Mouse (Mus musculus) lung, postnatal 0 days (tissue): ENCODE measurements around the gene Spock1. TPM values are rescaled to one million over a fixed set of nuclear protein-coding genes. Genes with fewer than 3 reads are reported as not detected.

Source experiments
- ATAC-seq: fragments of 200-750 bp; cut with Nextera tagmentation; 2 replicates; pipeline ENCODE4 v1.8.0; 2017; ENCODE audit warnings: moderate library complexity
- DNase-seq: peaks from one replicate; pipeline ENCODE4 v3.0.0-alpha.2; 2016; ENCODE audit warnings: low spot score
- H3K27ac ChIP-seq: fragments of 300-500 bp; sonication (generic); 2 replicates; pipeline ENCODE4 v1.5.1; 2014; ENCODE audit warnings: antibody characterized with exemption, mild to moderate bottlenecking, low read length, mixed read lengths
- H3K27me3 ChIP-seq: fragments of 300-500 bp; sonication (generic); replicated peaks from 2 replicates; pipeline ENCODE4 v1.6.1; 2014; ENCODE audit warnings: low read length, mixed read lengths; ENCODE audit not compliant: insufficient read depth
- H3K36me3 ChIP-seq: fragments of 300-500 bp; sonication (generic); 2 replicates; pipeline ENCODE4 v1.6.1; 2014; ENCODE audit warnings: low read length, mixed read lengths; ENCODE audit not compliant: insufficient read depth
- H3K4me1 ChIP-seq: fragments of 300-500 bp; sonication (generic); 2 replicates; pipeline ENCODE4 v1.6.1; 2014; ENCODE audit warnings: antibody characterized with exemption, low read depth, low read length, mixed read lengths; ENCODE audit not compliant: insufficient read depth
- H3K4me2 ChIP-seq: fragments of 300-500 bp; sonication (generic); replicated peaks from 2 replicates; pipeline ENCODE4 v1.6.1; 2014; ENCODE audit warnings: low read depth, mild to moderate bottlenecking, low read length, moderate library complexity, mixed read lengths
- H3K4me3 ChIP-seq: fragments of 300-500 bp; sonication (generic); 2 replicates; pipeline ENCODE4 v1.5.1; 2014; ENCODE audit warnings: low read depth, low read length
- H3K9ac ChIP-seq: fragments of 300-500 bp; sonication (generic); replicated peaks from 2 replicates; pipeline ENCODE4 v1.6.1; 2014; ENCODE audit warnings: low read depth, mild to moderate bottlenecking
- H3K9me3 ChIP-seq: fragments of 300-500 bp; sonication (generic); 2 replicates; pipeline ENCODE4 v1.6.1; 2016; ENCODE audit warnings: low read length, mixed read lengths
- CTCF ChIP-seq: IDR thresholded peaks from 2 replicates; pipeline ENCODE4 v1.5.1; 2016; ENCODE audit warnings: antibody characterized with exemption, mild to moderate bottlenecking
- EP300 ChIP-seq: IDR thresholded peaks from 2 replicates; pipeline ENCODE4 v1.6.1; 2016; ENCODE audit warnings: antibody characterized with exemption, mild to moderate bottlenecking, control low read depth
- WGBS: fragments of 180-500 bp; shearing (Covaris S2); extraction: QIAGEN DNeasy Blood & Tissue Kit; methylation state at CpG from one replicate; pipeline ENCODE4 v1.1.7; 2014; 5-methylcytosine and 5-hydroxymethylcytosine counted together
- polyA plus RNA-seq: library from polyadenylated mRNA; unstranded; fragments of >200 nt; fragmentation: Nextera tagmentation; extraction: Ambion mirVana; gene quantifications from 2 replicates; pipeline ENCODE4 v1.2.1, GENCODE M21; 2015

The Spock1 gene
- polyA plus RNA-seq, 1 experiment from 2014 or later: 0.45 TPM

DNA sequence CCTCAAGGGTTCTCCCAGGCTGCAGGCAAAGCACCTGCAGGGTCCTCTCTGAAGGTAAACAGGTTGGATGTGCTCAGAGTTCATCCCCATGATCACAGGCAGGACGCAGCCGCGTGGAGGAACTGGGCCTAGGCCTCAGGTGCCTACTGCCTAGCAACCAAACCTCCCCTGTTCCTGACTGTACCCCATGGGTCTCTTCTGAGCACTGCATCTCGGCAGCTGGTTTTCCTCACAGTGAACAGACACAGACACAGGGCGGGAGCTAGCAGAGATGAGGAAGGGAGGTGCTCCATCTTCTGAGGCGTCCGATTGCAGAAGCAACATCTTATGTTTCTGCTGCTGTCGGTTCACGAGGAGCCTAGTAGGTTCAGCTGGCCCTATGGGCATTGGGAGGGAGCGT, 30.4 kb downstream of the Spock1 start:
- H3K9me3 ChIP-seq: no peaks in the 10 kb centered on the region
- TF ChIP-seq CTCF (no peak), EP300 (no peak)
- H3K4me3 ChIP-seq: no peak overlapping the region
- no peak overlapping the region for H3K4me2 ChIP-seq
- no peak overlapping the region for H3K27ac ChIP-seq
- no peaks in the 10 kb centered on the region for H3K36me3 ChIP-seq
- no peaks in the 10 kb centered on the region for H3K27me3 ChIP-seq
- H3K4me1 ChIP-seq: no peaks in the 10 kb centered on the region
- no peak for ATAC-seq
- H3K9ac ChIP-seq: no peak overlapping the region
- 45% methylated on average over 10 of the region's 10 CpGs for WGBS
- DNase-seq: no peak

DNA sequence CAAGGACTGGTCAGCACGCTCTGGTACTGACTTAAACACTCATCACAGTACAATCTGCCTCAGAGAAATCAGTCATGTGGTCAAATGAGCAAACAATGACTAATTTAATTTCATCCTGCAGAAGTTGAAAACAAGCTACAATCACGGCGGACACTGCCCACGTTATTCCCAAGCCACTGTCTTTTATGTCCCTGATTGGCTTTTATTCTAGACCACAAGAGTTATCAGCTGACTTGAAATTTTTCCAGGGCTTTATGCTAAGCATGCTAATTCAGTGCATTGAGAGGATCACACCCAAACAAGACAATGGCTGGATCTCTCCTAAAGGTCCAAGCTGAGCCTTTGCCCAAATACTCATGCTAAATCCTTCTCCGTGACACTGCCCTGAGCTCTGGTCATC, 31.2 kb downstream of the Spock1 start:
- Histone ChIP-seq H3K4me1 (no peaks in the 10 kb centered on the region), H3K4me2 (no peak overlapping the region), H3K9ac (no peak overlapping the region), H3K9me3 (no peaks in the 10 kb centered on the region), H3K4me3 (no peak overlapping the region), H3K36me3 (no peaks in the 10 kb centered on the region), H3K27ac (no peak overlapping the region), H3K27me3 (no peaks in the 10 kb centered on the region)
- TF ChIP-seq EP300: no peak
- no peak for TF ChIP-seq CTCF
- no peak for ATAC-seq
- 83% methylated on average over 5 of the region's 5 CpGs for WGBS
- no peak for DNase-seq

DNA sequence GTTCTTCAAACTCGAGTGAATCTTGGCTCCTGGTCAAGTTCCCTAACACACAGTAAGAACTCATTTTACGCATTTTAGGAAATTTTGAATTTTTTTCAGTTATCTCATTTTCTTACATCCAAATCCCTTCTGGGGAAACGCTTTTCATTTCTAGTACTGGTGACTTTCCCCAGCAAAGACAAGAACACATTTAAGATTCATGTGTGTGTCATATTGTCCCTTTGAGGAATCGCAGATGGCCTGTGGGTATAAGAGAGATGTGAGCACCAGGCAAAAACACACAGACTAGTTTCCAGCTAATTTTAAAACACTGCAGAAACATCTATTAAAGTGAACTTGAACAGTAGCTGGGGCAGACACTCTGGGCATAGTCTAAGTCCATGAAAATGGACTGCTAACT, 38.1 kb downstream of the Spock1 start:
- DNase-seq (no peak), ATAC-seq (no peak)
- TF ChIP-seq CTCF (no peak), EP300 (no peak)
- no peak overlapping the region for H3K9ac ChIP-seq
- H3K4me1 ChIP-seq: no peaks in the 10 kb centered on the region
- 78% methylated on average over 4 of the region's 4 CpGs for WGBS
- H3K36me3 ChIP-seq: no peaks in the 10 kb centered on the region
- no peak overlapping the region for H3K27ac ChIP-seq
- H3K4me2 ChIP-seq: no peak overlapping the region
- no peaks in the 10 kb centered on the region for H3K9me3 ChIP-seq
- H3K4me3 ChIP-seq: no peak overlapping the region
- H3K27me3 ChIP-seq: no peaks in the 10 kb centered on the region

DNA sequence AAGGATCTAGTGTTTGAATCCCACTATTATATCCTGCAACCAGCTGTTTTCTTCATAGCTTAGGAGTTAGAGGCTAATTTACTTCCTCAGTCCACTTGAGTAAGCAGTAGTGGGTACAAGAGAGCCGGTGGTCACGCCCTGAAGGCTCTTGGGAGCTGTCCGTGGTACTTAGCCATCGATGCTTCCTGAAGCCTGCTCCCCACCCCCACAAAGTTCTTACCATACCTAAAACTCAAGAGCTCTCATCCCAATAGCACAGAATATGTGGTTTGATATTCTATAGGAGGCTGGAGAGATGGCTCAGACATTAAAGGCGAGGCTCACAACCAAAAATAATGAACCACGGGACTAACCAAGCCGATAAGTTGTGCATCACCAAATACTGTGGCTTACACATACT, 40.5 kb downstream of the Spock1 start:
- Histone ChIP-seq H3K4me2 (no peak overlapping the region), H3K9ac (no peak overlapping the region), H3K4me3 (no peak overlapping the region), H3K27ac (no peak overlapping the region), H3K36me3 (no peaks in the 10 kb centered on the region), H3K4me1 (no peaks in the 10 kb centered on the region), H3K27me3 (no peaks in the 10 kb centered on the region), H3K9me3 (no peaks in the 10 kb centered on the region)
- no peak for TF ChIP-seq CTCF
- TF ChIP-seq EP300: no peak
- peak; percentile 17 for DNase-seq
- no peak for ATAC-seq
- WGBS: 45% methylated on average over 7 of the region's 7 CpGs

DNA sequence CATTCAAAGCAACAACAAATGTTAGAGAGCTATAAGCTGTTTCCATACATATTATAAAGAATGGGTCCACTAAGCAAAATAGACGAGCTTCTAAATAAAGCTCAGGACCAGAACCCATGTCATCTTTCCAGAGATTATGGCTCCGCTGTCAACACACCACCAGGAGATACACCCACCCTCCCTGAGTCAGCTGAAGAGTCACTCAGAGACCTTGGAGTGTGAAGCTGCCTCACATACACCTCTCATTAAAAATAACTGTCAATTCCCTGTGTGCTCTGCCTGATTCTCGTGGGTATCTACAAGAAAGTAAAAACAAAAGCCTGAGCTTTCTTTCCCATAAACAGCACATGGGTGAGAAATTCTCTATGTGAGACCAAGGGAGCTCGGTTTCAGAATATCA, 43.1 kb downstream of the Spock1 start:
- Histone ChIP-seq H3K27ac (no peak overlapping the region), H3K4me3 (no peak overlapping the region), H3K9me3 (no peaks in the 10 kb centered on the region), H3K4me1 (no peaks in the 10 kb centered on the region), H3K4me2 (no peak overlapping the region), H3K9ac (no peak overlapping the region), H3K36me3 (no peaks in the 10 kb centered on the region), H3K27me3 (no peaks in the 10 kb centered on the region)
- ATAC-seq (no peak), DNase-seq (no peak)
- TF ChIP-seq CTCF (no peak), EP300 (no peak)
- WGBS: 59% methylated on average over 4 of the region's 4 CpGs

DNA sequence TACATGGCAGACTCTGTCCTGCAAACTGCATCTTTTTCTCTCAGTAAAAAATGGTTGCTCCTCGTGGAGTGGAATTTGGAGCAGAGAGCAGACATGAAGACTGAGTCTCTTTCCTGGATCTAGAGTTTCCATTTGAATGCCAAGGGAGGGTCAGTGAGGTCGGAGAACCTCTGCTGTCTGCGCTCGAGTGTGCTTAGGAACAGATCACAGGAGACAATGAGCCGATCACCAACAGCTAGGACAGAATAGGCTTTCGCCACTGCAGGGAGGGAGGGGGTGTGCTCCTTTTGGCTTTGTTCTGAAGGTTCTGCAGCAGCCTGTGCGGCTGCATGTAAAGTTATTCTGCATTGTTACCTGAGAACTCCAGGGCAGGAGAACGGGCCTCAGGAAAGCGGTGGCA, 49.6 kb downstream of the Spock1 start:
- WGBS: 61% methylated on average over 9 of the region's 9 CpGs
- Histone ChIP-seq H3K36me3 (no peaks in the 10 kb centered on the region), H3K27me3 (no peaks in the 10 kb centered on the region), H3K4me2 (no peak overlapping the region), H3K27ac (no peak overlapping the region), H3K4me3 (no peak overlapping the region), H3K9ac (no peak overlapping the region), H3K9me3 (no peaks in the 10 kb centered on the region), H3K4me1 (no peaks in the 10 kb centered on the region)
- DNase-seq (no peak), ATAC-seq (no peak)
- TF ChIP-seq CTCF: no peak
- no peak for TF ChIP-seq EP300

DNA sequence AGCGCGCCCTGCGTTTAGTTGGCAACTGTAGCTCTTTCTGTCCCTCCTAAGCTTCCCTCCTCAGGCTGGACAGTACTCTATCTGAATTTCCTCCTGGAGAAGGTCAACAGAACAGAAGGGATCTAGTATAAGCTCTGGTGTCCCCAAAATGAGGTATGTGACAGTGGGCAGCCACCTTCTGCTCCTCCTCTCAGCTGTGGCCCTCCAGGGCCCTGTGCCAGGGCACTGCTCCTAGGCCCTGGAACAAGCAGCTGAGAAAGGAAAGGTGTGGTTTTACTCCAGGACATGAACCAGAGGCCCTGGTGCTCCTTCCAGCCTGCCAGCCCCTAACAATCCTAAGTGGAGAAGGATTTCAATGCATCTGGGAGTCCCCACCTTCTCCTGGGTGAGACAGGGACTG, 51.1 kb downstream of the Spock1 start:
- no peak overlapping the region for H3K9ac ChIP-seq
- H3K9me3 ChIP-seq: no peaks in the 10 kb centered on the region
- H3K4me1 ChIP-seq: no peaks in the 10 kb centered on the region
- H3K27me3 ChIP-seq: no peaks in the 10 kb centered on the region
- H3K4me3 ChIP-seq: no peak overlapping the region
- no peaks in the 10 kb centered on the region for H3K36me3 ChIP-seq
- DNase-seq: no peak
- no peak for ATAC-seq
- 92% methylated on average over 3 of the region's 3 CpGs for WGBS
- no peak overlapping the region for H3K4me2 ChIP-seq
- no peak for TF ChIP-seq CTCF
- no peak for TF ChIP-seq EP300
- H3K27ac ChIP-seq: no peak overlapping the region
